Mouse (Mus musculus) MEL (cell line): Measurements from ENCODE around the gene Lelp1. TPM values are rescaled to one million over a fixed set of nuclear protein-coding genes. Genes with fewer than 3 reads are reported as not detected.

ENCODE experiments used
- DNase-seq: peaks from one replicate; pipeline ENCODE4 v3.0.0; 2011; ENCODE audit warnings: low read depth, low spot score
- H3K27ac ChIP-seq: 2 replicates; pipeline ENCODE4 v1.5.1; 2012; ENCODE audit warnings: low read depth, mild to moderate bottlenecking, control low read depth, low read length, moderate library complexity; ENCODE audit not compliant: control insufficient read depth
- H3K27me3 ChIP-seq, 2 experiments: fragments of 150-350 bp in 1 of 2; sonication (generic) in 1 of 2; 2 replicates each; pipeline ENCODE4 v1.6.1; 2012; ENCODE audit warnings: low read length in 2 of 2, mild to moderate bottlenecking in 2 of 2, improper control_type of control experiment in 1 of 2, moderate library complexity in 1 of 2; ENCODE audit not compliant: insufficient read depth in 2 of 2, control insufficient read depth in 1 of 2
- H3K36me3 ChIP-seq, 2 experiments: 2 replicates each; pipeline ENCODE4 v1.6.1; 2012 to 2014; ENCODE audit warnings: low read length in 2 of 2, improper control_type of control experiment in 1 of 2, inconsistent platforms in 1 of 2, mild to moderate bottlenecking in 1 of 2; ENCODE audit not compliant: insufficient read depth in 2 of 2, control insufficient read depth in 1 of 2
- H3K4me1 ChIP-seq, 2 experiments: fragments of 150-350 bp in 1 of 2; sonication (generic) in 1 of 2; 2 replicates each; pipeline ENCODE4 v1.6.1; 2012; ENCODE audit warnings: low read length in 2 of 2, improper control_type of control experiment in 1 of 2, mild to moderate bottlenecking in 1 of 2; ENCODE audit not compliant: insufficient read depth in 2 of 2, control insufficient read depth in 1 of 2
- H3K4me3 ChIP-seq, 2 experiments: fragments of 150-350 bp in 1 of 2; sonication (generic) in 1 of 2; 2 replicates each; pipeline ENCODE4 v1.5.1; 2012; ENCODE audit warnings: low read depth in 2 of 2, low read length in 2 of 2, mild to moderate bottlenecking in 2 of 2, moderate library complexity in 2 of 2, control low read depth in 1 of 2, improper control_type of control experiment in 1 of 2; ENCODE audit not compliant: control insufficient read depth in 1 of 2, insufficient read depth in 1 of 2
- H3K79me2 ChIP-seq: 2 replicates; pipeline ENCODE4 v1.6.1; 2012; ENCODE audit warnings: mild to moderate bottlenecking, low read length, moderate library complexity; ENCODE audit not compliant: control insufficient read depth, poor library complexity, insufficient read depth
- H3K9ac ChIP-seq: 2 replicates; pipeline ENCODE4 v1.6.1; 2012; ENCODE audit warnings: low read depth, mild to moderate bottlenecking, control low read depth, low read length, moderate library complexity; ENCODE audit not compliant: control insufficient read depth, poor library complexity, severe bottlenecking
- H3K9me3 ChIP-seq: fragments of 150-350 bp; sonication (generic); replicated peaks from 2 replicates; pipeline ENCODE4 v1.6.1; 2012; ENCODE audit warnings: mild to moderate bottlenecking, low read length, improper control_type of control experiment, moderate library complexity; ENCODE audit not compliant: insufficient read depth
- CHD1 ChIP-seq: IDR thresholded peaks from 2 replicates; pipeline ENCODE4 v1.6.1; 2012; ENCODE audit warnings: low read depth, mild to moderate bottlenecking, inconsistent platforms, low read length, improper control_type of control experiment
- CTCF ChIP-seq, 3 experiments: IDR thresholded peaks in 2 of 3; conservative IDR thresholded peaks in 1 of 3; 2 replicates each; pipeline ENCODE4 v1.5.1; 2011 to 2012; ENCODE audit warnings: low read length in 3 of 3, low read depth in 2 of 3, mild to moderate bottlenecking in 2 of 3, improper control_type of control experiment in 1 of 3, inconsistent platforms in 1 of 3, mixed read lengths in 1 of 3, moderate library complexity in 1 of 3; ENCODE audit not compliant: control insufficient read depth in 1 of 3, insufficient read depth in 1 of 3, poor library complexity in 1 of 3, severe bottlenecking in 1 of 3
- ELF1 ChIP-seq: IDR thresholded peaks from 2 replicates; pipeline ENCODE4 v1.6.1; 2014; ENCODE audit warnings: low read depth, mild to moderate bottlenecking, inconsistent platforms, low read length, improper control_type of control experiment, moderate library complexity
- GATA1 ChIP-seq: IDR thresholded peaks from 2 replicates; pipeline ENCODE4 v1.6.1; 2011; ENCODE audit warnings: low read depth, low read length, improper control_type of control experiment
- HCFC1 ChIP-seq: IDR thresholded peaks from 2 replicates; pipeline ENCODE4 v1.6.1; 2012; ENCODE audit warnings: low read depth, mild to moderate bottlenecking, inconsistent platforms, low read length, improper control_type of control experiment, moderate library complexity
- JUND ChIP-seq: IDR thresholded peaks from 2 replicates; pipeline ENCODE4 v1.6.1; 2011; ENCODE audit warnings: low read depth, mild to moderate bottlenecking, improper control_type of control experiment, low read length
- KAT2A ChIP-seq: conservative IDR thresholded peaks from 2 replicates; pipeline ENCODE4 v1.6.1; 2012; ENCODE audit warnings: low read depth, low read length, improper control_type of control experiment, inconsistent platforms
- MAFK ChIP-seq: IDR thresholded peaks from 2 replicates; pipeline ENCODE4 v1.6.1; 2011; ENCODE audit warnings: low read depth, mild to moderate bottlenecking, low read length, improper control_type of control experiment, borderline replicate concordance
- MAX ChIP-seq: IDR thresholded peaks from 2 replicates; pipeline ENCODE4 v1.6.1; 2011; ENCODE audit warnings: low read length, improper control_type of control experiment
- MAZ ChIP-seq: IDR thresholded peaks from 2 replicates; pipeline ENCODE4 v1.6.1; 2012; ENCODE audit warnings: low read depth, mild to moderate bottlenecking, inconsistent platforms, low read length, improper control_type of control experiment
- MEF2A ChIP-seq: IDR thresholded peaks from 2 replicates; pipeline ENCODE4 v1.6.1; 2014; ENCODE audit warnings: low read depth, mild to moderate bottlenecking, inconsistent platforms, low read length, improper control_type of control experiment; ENCODE audit not compliant: poor library complexity, insufficient replicate concordance, severe bottlenecking; ENCODE audit errors: extremely low read depth
- NELFE ChIP-seq: IDR thresholded peaks from 2 replicates; pipeline ENCODE4 v1.6.1; 2011; ENCODE audit warnings: low read depth, low read length, improper control_type of control experiment
- POLR2AphosphoS5 ChIP-seq: IDR thresholded peaks from 2 replicates; pipeline ENCODE4 v1.6.1; 2012; ENCODE audit warnings: low read depth, borderline replicate concordance, mild to moderate bottlenecking, inconsistent platforms, low read length, moderate library complexity, mixed read lengths
- RAD21 ChIP-seq: IDR thresholded peaks from 2 replicates; pipeline ENCODE4 v1.6.1; 2011; ENCODE audit warnings: mild to moderate bottlenecking, low read depth, low read length, improper control_type of control experiment
- RCOR1 ChIP-seq: IDR thresholded peaks from 2 replicates; pipeline ENCODE4 v1.6.1; 2012; ENCODE audit warnings: low read depth, mild to moderate bottlenecking, inconsistent platforms, low read length, improper control_type of control experiment
- TAL1 ChIP-seq: IDR thresholded peaks from 2 replicates; pipeline ENCODE4 v1.6.1; 2012; ENCODE audit warnings: mild to moderate bottlenecking, inconsistent platforms, low read length, moderate library complexity, mixed read lengths
- TCF12 ChIP-seq: IDR thresholded peaks from 2 replicates; pipeline ENCODE4 v1.6.1; 2014; ENCODE audit warnings: low read depth, mild to moderate bottlenecking, inconsistent platforms, low read length, improper control_type of control experiment, moderate library complexity
- USF1 ChIP-seq: IDR thresholded peaks from 2 replicates; pipeline ENCODE4 v1.6.1; 2014; ENCODE audit warnings: low read depth, mild to moderate bottlenecking, inconsistent platforms, low read length, improper control_type of control experiment, moderate library complexity
- ZKSCAN1 ChIP-seq: IDR thresholded peaks from 2 replicates; pipeline ENCODE4 v1.6.1; 2012; ENCODE audit warnings: low read depth, mild to moderate bottlenecking, inconsistent platforms, low read length, improper control_type of control experiment, moderate library complexity
- ZMIZ1 ChIP-seq: IDR thresholded peaks from 2 replicates; pipeline ENCODE4 v1.6.1; 2012; ENCODE audit warnings: low read depth, mild to moderate bottlenecking, inconsistent platforms, low read length, improper control_type of control experiment, moderate library complexity
- ZNF384 ChIP-seq: IDR thresholded peaks from 2 replicates; pipeline ENCODE4 v1.6.1; 2012; ENCODE audit warnings: low read depth, mild to moderate bottlenecking, inconsistent platforms, low read length, improper control_type of control experiment
- polyA plus RNA-seq, 2 experiments: library from polyadenylated mRNA; stranded (reverse) in 1 of 2; unstranded in 1 of 2; fragments of >175 nt in 1 of 2; fragments of >200 nt in 1 of 2; gene quantifications; 2 replicates each; pipeline versions ENCODE4 v1.2.1 to v1.2.4; 2012; ENCODE audit warnings: low replicate concordance in 2 of 2, low read depth in 1 of 2; ENCODE audit not compliant: insufficient read length in 2 of 2, insufficient read depth in 1 of 2, missing spikeins in 1 of 2
- total RNA-seq: library from RNA; depleted of rRNA; stranded (reverse); fragments of 300-350 nt; gene quantifications from 2 replicates; pipeline ENCODE4 v1.2.3, GENCODE M21; 2012; rRNA removed

The Lelp1 gene
- total RNA-seq (not detected in 2 replicates), polyA plus RNA-seq (not detected)

GRCm38 (mm10) chr3:92142644-92143043 lies at the start of gene Lelp1:
Lelp1 (minus strand) TSS chr3:92142744.
- Histone ChIP-seq H3K9me3 (no peaks in the 10 kb centered on the region), H3K27me3 (no peaks in the 10 kb centered on the region), H3K79me2 (no peaks in the 10 kb centered on the region), H3K4me3 (no peak within 1 kb of the TSS), H3K36me3 (no peaks in the 10 kb centered on the region), H3K9ac (no peak within 1 kb of the TSS), H3K27ac (no peak within 1 kb of the TSS), H3K4me1 (no peaks in the 10 kb centered on the region)
- no peak for DNase-seq
- no peak for TF ChIP-seq CHD1
- TF ChIP-seq MEF2A: no peak
- TF ChIP-seq ZKSCAN1: no peak
- TF ChIP-seq TAL1: no peak
- TF ChIP-seq ELF1: no peak
- no peak for TF ChIP-seq MAFK
- TF ChIP-seq CTCF (IDR thresholded peaks at IDR 0.05 in 2 of 3, conservative IDR thresholded peaks at IDR 0.05 in 1 of 3; ENCODE audit: control insufficient read depth in 1 of 3, insufficient read depth in 1 of 3, low read depth in 2 of 3, low read length in 3 of 3, poor library complexity in 1 of 3, severe bottlenecking in 1 of 3): no peak
- no peak for TF ChIP-seq RAD21
- TF ChIP-seq RCOR1: no peak
- TF ChIP-seq ZMIZ1: no peak
- TF ChIP-seq TCF12: no peak
- no peak for TF ChIP-seq MAZ
- TF ChIP-seq HCFC1: no peak
- no peak for TF ChIP-seq KAT2A
- no peak for TF ChIP-seq NELFE

- Histone ChIP-seq H3K4me1 (no peaks in the 10 kb centered on the region), H3K36me3 (no peaks in the 10 kb centered on the region), H3K4me3 (no peak overlapping the region), H3K27me3 (no peaks in the 10 kb centered on the region), H3K9ac (no peak overlapping the region), H3K27ac (no peak overlapping the region), H3K79me2 (no peaks in the 10 kb centered on the region), H3K9me3 (no peaks in the 10 kb centered on the region)
- DNase-seq: no peak
- TF ChIP-seq RCOR1: no peak
Observed at GRCm38 (mm10) chr3:92176880-92177279, 34.3 kb upstream of the Lelp1 start.

DNA sequence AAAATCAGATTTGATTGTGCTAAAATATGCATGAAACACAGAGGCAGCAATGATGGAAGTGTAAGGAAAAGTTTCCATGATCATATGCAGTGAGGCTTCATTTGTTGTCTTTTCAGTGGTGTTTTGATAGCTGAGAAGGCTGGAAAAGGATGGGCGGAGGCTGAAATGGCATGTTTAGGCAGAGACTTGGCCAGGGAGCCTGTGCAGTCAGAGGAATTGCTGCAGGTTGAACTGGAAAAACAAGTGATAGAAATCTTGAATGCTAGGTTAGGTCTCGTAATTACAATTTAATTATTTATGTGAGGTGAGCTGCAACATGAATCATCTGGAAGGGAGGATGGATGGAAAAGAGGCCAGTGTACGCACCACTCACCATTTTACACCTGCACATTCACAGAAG lies 27.3 kb upstream of the Lelp1 start:
- Histone ChIP-seq H3K79me2 (no peaks in the 10 kb centered on the region), H3K4me1 (no peaks in the 10 kb centered on the region), H3K36me3 (no peaks in the 10 kb centered on the region), H3K27ac (no peak overlapping the region), H3K4me3 (no peak overlapping the region), H3K9ac (no peak overlapping the region), H3K9me3 (no peaks in the 10 kb centered on the region), H3K27me3 (no peaks in the 10 kb centered on the region)
- no peak for DNase-seq
- TF ChIP-seq POLR2AphosphoS5 (no peak), TAL1 (no peak), JUND (no peak), NELFE (no peak), ZKSCAN1 (no peak), USF1 (no peak), MAX (no peak), MAFK (no peak), RCOR1 (no peak), GATA1 (no peak), ZNF384 (no peak), ZMIZ1 (no peak), MAZ (no peak)
